Mouse (Mus musculus) heart, embryonic 14.5 days (tissue): ENCODE data around the gene 5730522E02Rik. TPM values are rescaled to one million over a fixed set of nuclear protein-coding genes. Genes with fewer than 3 reads are reported as not detected.
A peak's percentile ranks its signal among the peaks of the same experiment; 100 is the strongest.
"Not testable (repeated sequence)": the region's sequence is repeated elsewhere in the genome, so short reads cannot be mapped to it uniquely, and the experiment has no call there.

ENCODE experiments used
- ATAC-seq: fragments of 200-750 bp; cut with Nextera tagmentation; 2 replicates; pipeline ENCODE4 v1.8.0; 2017; ENCODE audit warnings: low read depth, moderate TSS enrichment; ENCODE audit not compliant: insufficient number of reproducible peaks, insufficient read depth, low FRiP score
- H3K27ac ChIP-seq, 2 experiments: fragments of 200-500 bp in 1 of 2; fragments of 300-500 bp in 1 of 2; sonication (generic) in 1 of 2; replicated peaks in 1 of 2; 2 replicates each; pipeline ENCODE4 v1.5.1; 2012 to 2014; ENCODE audit warnings: low read depth in 2 of 2, low read length in 2 of 2, control low read depth in 1 of 2, mild to moderate bottlenecking in 1 of 2, mixed read lengths in 1 of 2; ENCODE audit not compliant: control insufficient read depth in 1 of 2, insufficient read depth in 1 of 2
- H3K27me3 ChIP-seq: fragments of 300-500 bp; sonication (generic); 2 replicates; pipeline ENCODE4 v1.6.1; 2014; ENCODE audit warnings: mild to moderate bottlenecking, low read length, control low read depth; ENCODE audit not compliant: control insufficient read depth, insufficient read depth
- H3K36me3 ChIP-seq: fragments of 300-500 bp; sonication (generic); 2 replicates; pipeline ENCODE4 v1.6.1; 2014; ENCODE audit warnings: mild to moderate bottlenecking, control low read depth, low read length, mixed read lengths; ENCODE audit not compliant: control insufficient read depth, insufficient read depth
- H3K4me1 ChIP-seq, 2 experiments: fragments of 200-500 bp in 1 of 2; fragments of 300-500 bp in 1 of 2; sonication (generic) in 1 of 2; 2 replicates each; pipeline ENCODE4 v1.6.1; 2012 to 2014; ENCODE audit warnings: low read length in 2 of 2, control low read depth in 1 of 2, mixed read lengths in 1 of 2; ENCODE audit not compliant: control insufficient read depth in 2 of 2, insufficient read depth in 2 of 2
- H3K4me2 ChIP-seq: fragments of 300-500 bp; sonication (generic); 2 replicates; pipeline ENCODE4 v1.6.1; 2014; ENCODE audit warnings: mild to moderate bottlenecking, low read length
- H3K4me3 ChIP-seq, 2 experiments: fragments of 200-500 bp in 1 of 2; fragments of 300-500 bp in 1 of 2; sonication (generic) in 1 of 2; 2 replicates each; pipeline ENCODE4 v1.5.1; 2012 to 2014; ENCODE audit warnings: low read length in 2 of 2, mild to moderate bottlenecking in 2 of 2, control low read depth in 1 of 2, low read depth in 1 of 2, moderate library complexity in 1 of 2; ENCODE audit not compliant: control insufficient read depth in 1 of 2, insufficient read depth in 1 of 2
- H3K9ac ChIP-seq: fragments of 300-500 bp; sonication (generic); 2 replicates; pipeline ENCODE4 v1.6.1; 2014; ENCODE audit warnings: mild to moderate bottlenecking, low read length
- H3K9me3 ChIP-seq: fragments of 300-500 bp; sonication (generic); 2 replicates; pipeline ENCODE4 v1.6.1; 2016; ENCODE audit warnings: low read length, control low read depth; ENCODE audit not compliant: control insufficient read depth
- WGBS: fragments of 180-500 bp; shearing (Covaris S2); extraction: QIAGEN DNeasy Blood & Tissue Kit; methylation state at CpG from one replicate; pipeline ENCODE4 v1.1.7; 2014; 5-methylcytosine and 5-hydroxymethylcytosine counted together
- polyA plus RNA-seq: library from polyadenylated mRNA; unstranded; fragments of >200 nt; fragmentation: Nextera tagmentation; extraction: Ambion mirVana; gene quantifications from 2 replicates; pipeline ENCODE4 v1.2.1, GENCODE M21; 2014

5730522E02Rik gene
- polyA plus RNA-seq = 0.77 and 1.7 TPM in 2 replicates

DNA sequence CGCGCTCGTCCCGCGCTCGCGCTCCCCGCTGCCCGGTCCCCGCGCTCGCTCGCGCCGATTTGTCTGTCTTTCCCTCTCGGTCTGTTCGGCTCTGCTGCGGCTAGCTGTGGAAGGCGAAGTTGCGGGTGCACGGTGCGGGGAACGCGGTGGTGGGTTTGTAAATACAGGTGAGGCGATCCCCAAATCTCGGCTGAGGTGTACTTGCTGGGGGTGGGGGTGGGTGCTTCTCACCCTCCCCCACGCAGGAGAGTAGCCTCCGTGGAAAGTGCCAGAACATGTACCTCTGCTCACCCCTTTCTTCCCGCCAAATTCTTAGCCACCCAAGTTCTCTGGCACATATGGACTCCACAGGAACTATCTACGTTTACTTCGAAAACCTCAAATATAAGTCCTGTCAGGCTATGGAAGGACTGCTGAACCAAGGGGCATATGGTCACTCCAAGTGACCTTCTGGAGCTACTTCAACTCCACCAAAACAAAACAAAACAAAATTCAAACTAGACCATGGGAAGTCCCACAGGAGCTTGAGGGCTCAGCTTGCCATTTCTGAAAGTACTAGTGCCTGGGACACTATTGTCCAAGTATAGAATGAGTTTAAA is at the start of gene 5730522E02Rik:
TSS of gene 5730522E02Rik (minus strand) at position 182 of the 599 bp plus-strand sequence.
- peak within 1 kb of the TSS; percentile 90 for H3K4me2 ChIP-seq
- H3K27ac ChIP-seq = peak within 1 kb of the TSS; percentile 84 to 91
- WGBS = 2% methylated on average over 31 of the region's 31 CpGs
- ATAC-seq = no peak
- peak within 1 kb of the TSS; percentile 95 for H3K9ac ChIP-seq
- H3K9me3 ChIP-seq = no peaks in the 10 kb centered on the region
- H3K4me3 ChIP-seq = peak within 1 kb of the TSS; percentile 74 to 79
- H3K36me3 ChIP-seq = no peaks in the 10 kb centered on the region
- H3K27me3 ChIP-seq = no peaks in the 10 kb centered on the region
- no peaks in the 10 kb centered on the region for H3K4me1 ChIP-seq

DNA sequence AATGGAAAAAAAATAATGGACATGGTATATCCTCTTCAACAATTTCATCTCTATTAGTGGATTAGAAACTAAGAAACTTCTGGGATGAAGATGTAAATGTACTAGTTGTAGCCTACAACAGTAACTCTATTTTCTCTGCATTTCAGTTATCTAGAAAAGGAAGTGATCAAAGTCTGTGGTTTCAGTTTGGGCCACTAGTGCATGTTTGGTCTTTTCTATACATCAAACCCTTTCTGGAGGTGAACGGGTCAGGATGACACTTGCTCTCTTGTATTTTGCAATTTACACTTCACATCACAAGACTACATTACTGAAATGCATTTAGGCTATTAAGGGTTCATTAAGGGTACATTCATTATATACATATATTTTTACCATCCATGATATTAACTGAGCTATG is 26.0 kb upstream of the 5730522E02Rik start:
- Histone ChIP-seq H3K27me3 (no peaks in the 10 kb centered on the region), H3K4me2 (no peak overlapping the region), H3K4me1 (no peaks in the 10 kb centered on the region), H3K9ac (no peak overlapping the region), H3K9me3 (no peaks in the 10 kb centered on the region), H3K36me3 (no peaks in the 10 kb centered on the region), H3K27ac (no peak overlapping the region), H3K4me3 (no peak overlapping the region)
- no peak for ATAC-seq
- 67% methylated on average over 1 of the region's 1 CpGs for WGBS

GRCm38 (mm10) chr11:26229895-26230294 is 19.3 kb upstream of the 5730522E02Rik start:
- Histone ChIP-seq H3K4me1 (no peaks in the 10 kb centered on the region), H3K9ac (no peak overlapping the region), H3K36me3 (no peaks in the 10 kb centered on the region), H3K9me3 (no peaks in the 10 kb centered on the region), H3K27ac (no peak overlapping the region), H3K27me3 (no peaks in the 10 kb centered on the region), H3K4me2 (no peak overlapping the region), H3K4me3 (no peak overlapping the region)
- ATAC-seq = no peak
- 73% methylated on average over 1 of the region's 1 CpGs for WGBS

- H3K4me2 ChIP-seq, H3K27me3 ChIP-seq, ATAC-seq, H3K9ac ChIP-seq, H3K4me1 ChIP-seq, H3K27ac ChIP-seq, H3K9me3 ChIP-seq, H3K36me3 ChIP-seq, H3K4me3 ChIP-seq: not testable (repeated sequence)
- 91% methylated on average over 1 of the region's 1 CpGs for whole genome bisulfite sequencing
Measured at GRCm38 (mm10) chr11:26213643-26214042, 3.1 kb upstream of the 5730522E02Rik start.

DNA sequence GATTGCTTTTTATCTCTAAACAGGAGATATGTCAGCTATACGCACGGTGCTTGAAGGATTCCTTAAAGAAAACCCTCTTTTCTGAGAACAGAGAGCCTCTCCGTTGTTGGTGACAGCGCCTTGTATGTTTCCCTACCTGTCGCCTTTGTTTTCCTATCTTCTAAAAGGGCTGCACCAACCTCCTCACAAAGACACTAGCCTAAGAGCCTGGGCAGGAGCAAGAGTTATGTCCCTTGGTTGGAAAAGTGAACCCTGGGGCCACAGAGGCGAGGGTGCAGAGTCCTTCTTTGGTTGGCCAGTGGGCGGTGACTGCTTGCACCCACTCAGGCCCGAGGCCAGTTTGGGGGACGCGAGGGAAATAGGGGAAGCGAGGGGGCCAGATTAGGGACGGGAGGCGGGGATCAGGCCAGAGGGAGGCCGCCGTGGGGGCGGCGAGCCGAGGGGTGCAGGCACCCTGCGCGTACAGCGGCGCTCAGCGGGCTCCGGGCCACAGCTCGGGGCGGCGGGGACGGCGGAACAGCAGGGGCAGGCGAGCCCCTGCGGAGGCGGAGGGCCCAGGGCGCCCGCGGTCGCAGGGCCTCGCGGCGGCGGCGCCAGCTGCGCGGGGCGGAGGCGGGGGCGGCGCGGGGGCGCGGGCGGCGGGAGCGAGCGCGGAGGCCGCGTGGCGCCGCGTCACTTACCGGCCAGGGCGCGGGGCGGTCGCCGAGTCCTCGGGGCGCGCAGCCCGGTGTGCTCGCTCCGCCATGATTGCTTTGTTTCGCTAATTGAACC is 567 bp downstream of the 5730522E02Rik start:
- under 1% methylated on average over 26 of the region's 73 CpGs for WGBS
- no peaks in the 10 kb centered on the region for H3K4me1 ChIP-seq
- ATAC-seq = peak; percentile 90

GRCm38 (mm10) chr11:26203466-26203865 is 7.1 kb downstream of the 5730522E02Rik start:
- H3K4me2 ChIP-seq = no peak overlapping the region
- no peaks in the 10 kb centered on the region for H3K27me3 ChIP-seq
- 77% methylated on average over 2 of the region's 2 CpGs for WGBS
- no peak overlapping the region for H3K4me3 ChIP-seq
- no peaks in the 10 kb centered on the region for H3K36me3 ChIP-seq
- H3K4me1 ChIP-seq = no peaks in the 10 kb centered on the region
- H3K9ac ChIP-seq = no peak overlapping the region
- ATAC-seq = no peak
- H3K27ac ChIP-seq = no peak overlapping the region
- H3K9me3 ChIP-seq = no peaks in the 10 kb centered on the region

More for the DNA sequence above, 567 bp downstream of the 5730522E02Rik start:
- H3K4me3 ChIP-seq = peak overlapping the region; percentile 74 to 79
- no peaks in the 10 kb centered on the region for H3K36me3 ChIP-seq
- H3K9ac ChIP-seq = peak overlapping the region; percentile 95
- no peaks in the 10 kb centered on the region for H3K9me3 ChIP-seq
- H3K4me2 ChIP-seq = peak overlapping the region; percentile 90
- H3K27me3 ChIP-seq = no peaks in the 10 kb centered on the region
- peak overlapping the region; percentile 84 to 91 for H3K27ac ChIP-seq

GRCm38 (mm10) chr11:26202842-26203241 is 7.7 kb downstream of the 5730522E02Rik start:
- H3K9me3 ChIP-seq = no peaks in the 10 kb centered on the region
- H3K36me3 ChIP-seq = no peaks in the 10 kb centered on the region
- no peak overlapping the region for H3K27ac ChIP-seq
- no peak overlapping the region for H3K4me3 ChIP-seq
- no peak overlapping the region for H3K4me2 ChIP-seq
- ATAC-seq = no peak
- 84% methylated on average over 5 of the region's 5 CpGs for WGBS
- H3K27me3 ChIP-seq = no peaks in the 10 kb centered on the region
- no peaks in the 10 kb centered on the region for H3K4me1 ChIP-seq
- H3K9ac ChIP-seq = no peak overlapping the region
